Mouse (Mus musculus) heart, adult 2 months (tissue): Measurements from ENCODE around the gene Arhgef25.

ENCODE experiments used
- CTCF ChIP-seq: fragments of 200-600 bp; IDR thresholded peaks from 2 replicates; pipeline ENCODE4 v1.8.1; 2022; ENCODE audit warnings: antibody characterized with exemption, mild to moderate bottlenecking, moderate library complexity
- POLR2A ChIP-seq: fragments of 200-500 bp; IDR thresholded peaks from 2 replicates; pipeline ENCODE4 v1.6.1; 2011; ENCODE audit warnings: mild to moderate bottlenecking, low read depth, low read length, control low read depth; ENCODE audit not compliant: insufficient read depth

- TF ChIP-seq CTCF = no peak
- no peak for TF ChIP-seq POLR2A
Observed at GRCm38 (mm10) chr10:127203106-127203505, 13.2 kb upstream of the Arhgef25 start.
